Mouse (Mus musculus): Measurements from ENCODE around the gene Snapc3. TPM values are rescaled to one million over a fixed set of nuclear protein-coding genes. Genes with fewer than 3 reads are reported as not detected.
A peak's percentile ranks its signal among the peaks of the same experiment; 100 is the strongest.
"Not testable (repeated sequence)": the region's sequence is repeated elsewhere in the genome, so short reads cannot be mapped to it uniquely, and the experiment has no call there.

The Snapc3 gene
- total RNA-seq, 2 experiments from 2014 or later: 40.1 to 43.1 TPM

DNA sequence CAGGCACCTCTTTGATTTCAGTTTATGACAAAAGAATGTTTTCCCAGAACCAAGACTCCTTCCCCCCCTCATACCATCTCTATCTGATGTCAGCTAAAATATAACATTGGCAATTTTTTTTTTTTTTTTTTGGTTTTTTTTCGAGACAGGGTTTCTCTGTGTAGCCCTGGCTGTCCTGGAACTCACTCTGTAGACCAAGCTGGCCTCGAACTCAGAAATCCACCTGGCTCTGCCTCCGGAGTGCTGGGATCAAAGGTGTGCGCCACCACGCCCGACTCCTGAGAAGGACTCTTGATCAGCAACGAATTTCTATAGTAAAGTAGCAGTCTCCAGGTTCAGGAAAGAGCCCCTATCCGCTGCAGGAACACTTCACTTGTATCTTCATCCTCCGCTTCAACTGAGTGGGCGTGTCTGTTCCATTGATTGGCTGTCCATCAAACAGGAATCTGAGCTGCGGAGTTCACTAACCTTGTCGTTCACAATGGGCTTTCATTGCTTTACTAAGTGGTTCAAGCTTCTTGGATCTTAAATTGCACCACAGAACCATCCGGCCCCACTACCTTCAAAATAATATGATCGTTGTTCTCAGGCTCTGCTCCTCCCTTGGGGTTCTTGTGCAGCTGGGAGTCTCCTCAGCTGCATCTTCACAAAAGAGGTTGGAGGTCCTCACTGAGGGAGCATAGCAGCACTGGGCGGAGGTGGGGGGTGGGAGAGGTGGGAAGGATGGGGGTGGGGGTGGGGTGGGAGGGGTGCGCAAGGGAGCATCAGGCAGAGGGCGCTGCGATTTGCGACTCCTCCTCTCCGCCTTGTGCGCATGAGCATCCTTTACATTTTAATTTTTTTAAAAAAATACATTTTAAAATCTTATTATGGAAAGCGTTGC is 82.9 kb downstream of the Snapc3 start:
- peak; percentile 17 to 24 for DNase-seq

- no peak for DNase-seq
Measured at GRCm38 (mm10) chr4:83501037-83501430, 83.5 kb downstream of the Snapc3 start.

GRCm38 (mm10) chr4:83509600-83509999 is 92.1 kb downstream of the Snapc3 start:
- DNase-seq: no peak

DNA sequence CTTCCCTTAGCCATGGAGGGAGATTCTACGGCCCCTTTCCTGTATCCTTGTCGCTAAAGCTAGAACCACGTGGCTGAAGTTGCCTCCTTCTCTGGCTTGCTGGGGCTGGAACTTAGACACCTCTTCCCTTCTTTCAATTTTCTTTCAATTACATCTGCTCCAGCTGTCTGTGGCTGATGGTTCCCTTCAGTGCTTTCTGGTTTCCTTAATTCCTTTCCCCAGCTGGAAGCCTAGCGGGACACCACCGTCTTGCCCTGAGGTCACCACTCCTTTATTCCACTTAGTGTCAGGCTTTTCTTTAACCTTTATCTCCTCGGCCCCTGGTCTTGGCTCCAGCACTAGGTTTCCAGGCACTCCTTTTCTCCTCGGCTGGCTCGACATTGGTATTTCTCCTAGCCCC is 93.6 kb downstream of the Snapc3 start:
- no peak for DNase-seq

GRCm38 (mm10) chr4:83512217-83512616 is 94.7 kb downstream of the Snapc3 start:
- no peak for DNase-seq

DNA sequence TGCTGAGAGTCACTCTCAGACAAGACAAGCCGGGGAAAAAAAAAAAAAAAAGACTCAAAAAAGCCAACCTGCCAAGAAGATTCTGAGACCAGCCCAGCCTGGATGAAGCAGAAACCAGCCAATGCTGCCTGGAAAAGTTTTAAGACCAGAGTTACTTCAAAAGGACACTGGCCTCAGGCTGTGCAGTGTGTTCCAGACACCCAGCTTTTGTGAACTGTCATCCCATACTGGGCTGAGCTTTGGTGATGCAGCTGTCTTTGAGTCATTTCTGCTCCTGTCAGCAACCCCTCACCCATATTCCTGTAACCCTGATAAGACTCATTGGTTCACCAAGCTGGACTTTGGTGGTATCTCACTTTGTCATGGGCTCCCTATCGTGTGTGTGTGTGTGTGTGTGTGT is 95.1 kb downstream of the Snapc3 start:
- DNase-seq: no peak

DNA sequence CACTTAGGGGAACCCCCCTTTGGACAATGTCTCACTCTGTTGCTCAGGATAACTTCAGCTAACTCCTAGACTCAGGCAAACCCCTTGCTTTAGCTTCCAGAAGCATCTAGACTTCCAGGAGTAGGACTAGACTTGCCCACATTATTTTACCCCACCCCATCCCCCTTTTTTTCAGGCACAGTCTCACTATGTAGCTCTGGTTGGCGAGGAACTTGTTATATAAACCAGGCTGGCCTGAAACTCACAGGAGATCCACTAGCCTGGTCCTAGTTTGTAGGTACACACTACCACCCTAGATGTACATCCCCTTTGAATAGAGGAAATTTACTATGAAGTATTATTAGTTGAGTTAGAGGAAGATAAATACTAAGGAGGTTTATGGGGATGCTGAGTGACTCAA is 96.7 kb downstream of the Snapc3 start:
- DNase-seq: no peak

- no peak for DNase-seq
Measured at GRCm38 (mm10) chr4:83514976-83515669, 97.6 kb downstream of the Snapc3 start.

- not testable (repeated sequence) for DNase-seq
Measured at GRCm38 (mm10) chr4:83516144-83516543, 98.6 kb downstream of the Snapc3 start.

Other genes starting within 250 kb of the Snapc3 start
- 10 to 100 TPM; 34.9 to 36.5 TPM for gene Ttc39b, start 93.5 kb upstream of the Snapc3 start, total RNA-seq (2021)
- 100 to 1,000 TPM; 210 to 215 TPM for gene Psip1, start 68.7 kb downstream of the Snapc3 start, total RNA-seq (2021)
- gene Ccdc171, start 107.8 kb downstream of the Snapc3 start, total RNA-seq (2021): 1 to 10 TPM; 3.9 to 5.3 TPM